Mouse (Mus musculus) heart, embryonic 11.5 days (tissue): ENCODE data around the gene Rgl1. TPM values are rescaled to one million over a fixed set of nuclear protein-coding genes. Genes with fewer than 3 reads are reported as not detected.

Experiments
- ATAC-seq: fragments of 200-750 bp; cut with Nextera tagmentation; replicated peaks from 2 replicates; pipeline ENCODE4 v1.8.0; 2017; ENCODE audit warnings: moderate library complexity; ENCODE audit not compliant: insufficient number of reproducible peaks, low FRiP score, low TSS enrichment
- H3K27ac ChIP-seq: fragments of 300-500 bp; sonication (generic); 2 replicates; pipeline ENCODE4 v1.5.1; 2014; ENCODE audit warnings: mild to moderate bottlenecking, low read depth, low read length
- H3K27me3 ChIP-seq: fragments of 300-500 bp; sonication (generic); 2 replicates; pipeline ENCODE4 v1.6.1; 2014; ENCODE audit warnings: mild to moderate bottlenecking, low read length, mixed read lengths; ENCODE audit not compliant: control insufficient read depth, insufficient read depth
- H3K36me3 ChIP-seq: fragments of 300-500 bp; sonication (generic); 2 replicates; pipeline ENCODE4 v1.6.1; 2014; ENCODE audit warnings: mild to moderate bottlenecking, low read length, moderate library complexity, mixed read lengths; ENCODE audit not compliant: control insufficient read depth, insufficient read depth
- H3K4me1 ChIP-seq: fragments of 300-500 bp; sonication (generic); 2 replicates; pipeline ENCODE4 v1.6.1; 2014; ENCODE audit warnings: low read length; ENCODE audit not compliant: control insufficient read depth, insufficient read depth
- H3K4me2 ChIP-seq: fragments of 300-500 bp; sonication (generic); 2 replicates; pipeline ENCODE4 v1.6.1; 2014; ENCODE audit warnings: mild to moderate bottlenecking, moderate library complexity
- H3K4me3 ChIP-seq: fragments of 300-500 bp; sonication (generic); 2 replicates; pipeline ENCODE4 v1.5.1; 2014; ENCODE audit warnings: low read depth, low read length
- H3K9ac ChIP-seq: fragments of 300-500 bp; sonication (generic); 2 replicates; pipeline ENCODE4 v1.6.1; 2014; ENCODE audit warnings: mild to moderate bottlenecking, low read depth, low read length, moderate library complexity
- H3K9me3 ChIP-seq: fragments of 300-500 bp; sonication (generic); replicated peaks from 2 replicates; pipeline ENCODE4 v1.6.1; 2016; ENCODE audit warnings: low read length; ENCODE audit not compliant: control insufficient read depth
- WGBS: fragments of 180-500 bp; shearing (Covaris S2); extraction: QIAGEN DNeasy Blood & Tissue Kit; methylation state at CpG from one replicate; pipeline ENCODE4 v1.1.7; 2014; ENCODE audit not compliant: insufficient replicate concordance; 5-methylcytosine and 5-hydroxymethylcytosine counted together
- polyA plus RNA-seq: library from polyadenylated mRNA; unstranded; fragments of >200 nt; fragmentation: Nextera tagmentation; extraction: Ambion mirVana; gene quantifications from 2 replicates; pipeline ENCODE4 v1.2.1, GENCODE M21; 2014

Gene Rgl1
- polyA plus RNA-seq, 1 experiment from 2014 or later = 61.0 TPM

GRCm38 (mm10) chr1:152605895-152606625 is 160.1 kb downstream of the Rgl1 start:
- H3K4me3 ChIP-seq = no peak overlapping the region
- H3K4me1 ChIP-seq = peaks cover 46% of the 10 kb centered on the region
- H3K9me3 ChIP-seq = no peaks in the 10 kb centered on the region
- WGBS = 75% methylated on average over 5 of the region's 5 CpGs
- H3K36me3 ChIP-seq = no peaks in the 10 kb centered on the region; the same call in 1 of the 2 replicates
- H3K4me2 ChIP-seq = no peak overlapping the region
- H3K27me3 ChIP-seq = no peaks in the 10 kb centered on the region
- no peak overlapping the region for H3K9ac ChIP-seq
- no peak for ATAC-seq
- H3K27ac ChIP-seq = no peak overlapping the region

GRCm38 (mm10) chr1:152604147-152604546 is 162.0 kb downstream of the Rgl1 start:
- ATAC-seq = no peak
- 73% methylated on average over 6 of the region's 6 CpGs for WGBS

GRCm38 (mm10) chr1:152603628-152604027 is 162.5 kb downstream of the Rgl1 start:
- Histone ChIP-seq H3K4me3 (no peak overlapping the region), H3K4me1 (peaks cover 43% of the 10 kb centered on the region), H3K4me2 (no peak overlapping the region), H3K9ac (no peak overlapping the region), H3K36me3 (no peaks in the 10 kb centered on the region; the same call in 1 of the 2 replicates), H3K27ac (no peak overlapping the region), H3K9me3 (no peaks in the 10 kb centered on the region), H3K27me3 (no peaks in the 10 kb centered on the region)
- ATAC-seq = no peak
- WGBS = 63% methylated on average over 9 of the region's 9 CpGs

More at GRCm38 (mm10) chr1:152604147-152604546, 162.0 kb downstream of the Rgl1 start:
- no peaks in the 10 kb centered on the region for H3K27me3 ChIP-seq
- H3K27ac ChIP-seq = no peak overlapping the region
- no peak overlapping the region for H3K4me3 ChIP-seq
- H3K9me3 ChIP-seq = no peaks in the 10 kb centered on the region
- no peak overlapping the region for H3K9ac ChIP-seq
- H3K36me3 ChIP-seq = no peaks in the 10 kb centered on the region; the same call in 1 of the 2 replicates
- H3K4me2 ChIP-seq = no peak overlapping the region
- peaks cover 43% of the 10 kb centered on the region for H3K4me1 ChIP-seq

GRCm38 (mm10) chr1:152600494-152600893 is 165.7 kb downstream of the Rgl1 start:
- no peak for ATAC-seq
- H3K9ac ChIP-seq = no peak overlapping the region
- H3K4me1 ChIP-seq = peaks cover 43% of the 10 kb centered on the region
- no peaks in the 10 kb centered on the region for H3K36me3 ChIP-seq
- H3K27ac ChIP-seq = no peak overlapping the region; the same call in 1 of the 2 replicates
- 70% methylated on average over 2 of the region's 2 CpGs for WGBS
- H3K4me2 ChIP-seq = no peak overlapping the region
- no peak overlapping the region for H3K4me3 ChIP-seq
- no peaks in the 10 kb centered on the region for H3K9me3 ChIP-seq
- no peaks in the 10 kb centered on the region for H3K27me3 ChIP-seq

- no peak for ATAC-seq
- WGBS = 63% methylated on average over 8 of the region's 8 CpGs
- H3K27ac ChIP-seq = peak overlapping the region; percentile 42
- H3K27me3 ChIP-seq = no peaks in the 10 kb centered on the region
- no peak overlapping the region for H3K4me3 ChIP-seq
- no peaks in the 10 kb centered on the region for H3K9me3 ChIP-seq
- H3K4me1 ChIP-seq = peaks cover 54% of the 10 kb centered on the region
- H3K4me2 ChIP-seq = no peak overlapping the region
- no peaks in the 10 kb centered on the region for H3K36me3 ChIP-seq
- H3K9ac ChIP-seq = no peak overlapping the region
Measured at GRCm38 (mm10) chr1:152599347-152599746, 166.8 kb downstream of the Rgl1 start.

- Histone ChIP-seq H3K27ac (peak overlapping the region; percentile 66), H3K9me3 (no peaks in the 10 kb centered on the region), H3K4me2 (peak overlapping the region; percentile 14; the same call in 1 of the 2 replicates), H3K36me3 (no peaks in the 10 kb centered on the region; the same call in 1 of the 2 replicates), H3K9ac (no peak overlapping the region), H3K4me3 (no peak overlapping the region), H3K27me3 (no peaks in the 10 kb centered on the region), H3K4me1 (peaks cover 63% of the 10 kb centered on the region)
- 0 out of 2 replicates have a peak, but pooled peaks have one; percentile 62 for ATAC-seq
- 40% methylated on average over 5 of the region's 5 CpGs for WGBS
Measured at GRCm38 (mm10) chr1:152594690-152595089, 171.5 kb downstream of the Rgl1 start.

- no peak overlapping the region for H3K9ac ChIP-seq
- no peak overlapping the region for H3K4me3 ChIP-seq
- H3K4me2 ChIP-seq = peak overlapping the region; percentile 14; the same call in 1 of the 2 replicates
- no peaks in the 10 kb centered on the region for H3K9me3 ChIP-seq
- H3K27me3 ChIP-seq = no peaks in the 10 kb centered on the region
- H3K4me1 ChIP-seq = peaks cover 63% of the 10 kb centered on the region
- H3K27ac ChIP-seq = peak overlapping the region; percentile 51; the same call in 1 of the 2 replicates
- no peaks in the 10 kb centered on the region; the same call in 1 of the 2 replicates for H3K36me3 ChIP-seq
- 86% methylated on average over 9 of the region's 9 CpGs for WGBS
- ATAC-seq = no peak
Measured at GRCm38 (mm10) chr1:152593831-152594549, 172.2 kb downstream of the Rgl1 start.

- Histone ChIP-seq H3K4me2 (no peak overlapping the region), H3K27ac (no peak overlapping the region), H3K9ac (no peak overlapping the region), H3K9me3 (no peaks in the 10 kb centered on the region), H3K4me3 (no peak overlapping the region), H3K4me1 (peaks cover 57% of the 10 kb centered on the region), H3K36me3 (no peaks in the 10 kb centered on the region; the same call in 1 of the 2 replicates), H3K27me3 (no peaks in the 10 kb centered on the region)
- WGBS = 86% methylated on average over 7 of the region's 7 CpGs
- ATAC-seq = no peak
Measured at GRCm38 (mm10) chr1:152593382-152593781, 172.8 kb downstream of the Rgl1 start.
